Mouse (Mus musculus): ENCODE data around the gene Adora3.

DNA sequence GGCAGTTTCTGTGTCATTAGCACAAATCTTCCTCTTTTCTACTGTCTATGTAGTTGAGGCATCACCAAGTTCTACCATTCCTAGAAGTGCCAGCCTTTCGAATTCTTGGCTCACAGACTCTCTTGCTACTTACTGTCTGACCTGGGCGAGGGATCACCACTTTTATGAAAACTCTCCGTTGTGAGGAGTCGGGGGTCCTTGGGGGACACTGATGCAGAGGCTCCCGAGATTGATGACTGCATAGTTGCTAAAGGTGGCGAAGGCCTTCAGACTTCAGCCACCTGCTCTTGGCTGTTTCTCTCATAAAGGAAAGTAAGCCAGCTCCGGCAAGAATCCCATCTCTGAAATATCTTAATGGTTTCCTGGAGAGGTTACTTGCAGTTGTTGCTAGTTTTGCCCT, 11.4 kb downstream of the Adora3 start:
- TF ChIP-seq CTCF (IDR thresholded peaks at IDR 0.05; ENCODE audit: low read depth, low read length) (no peak), POLR2A (IDR thresholded peaks at IDR 0.05; ENCODE audit: insufficient read depth, low read length) (no peak)

Measured in ES-Bruce4 (cell line).